Mouse (Mus musculus): ENCODE measurements around the gene Pak6.

DNA sequence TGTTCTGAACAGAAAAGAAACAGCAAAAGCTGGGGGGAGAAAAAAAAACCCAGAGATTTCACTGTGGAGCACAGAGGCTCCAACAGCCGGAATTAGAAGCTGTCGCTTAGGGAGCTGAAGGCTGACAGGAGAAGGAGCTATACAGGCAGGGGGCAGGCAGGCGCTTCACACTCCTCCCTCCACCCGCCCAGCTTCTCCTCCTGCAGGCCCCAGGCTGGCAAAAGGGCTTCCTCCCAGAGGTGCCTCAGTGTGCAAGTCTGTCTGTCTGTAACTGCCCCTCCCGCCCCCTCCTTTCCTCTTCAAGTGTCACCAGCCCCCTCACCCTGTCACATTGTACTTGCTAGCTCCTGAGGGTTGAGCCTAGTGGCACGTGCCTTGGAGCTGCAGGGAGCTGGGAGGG is 43.3 kb downstream of the Pak6 start:
- TF ChIP-seq USF1 (IDR thresholded peaks at IDR 0.05; ENCODE audit: low read depth, low read length) (no peak), CHD2 (IDR thresholded peaks at IDR 0.05; ENCODE audit: low read length) (no peak), RAD21 (IDR thresholded peaks at IDR 0.05; ENCODE audit: low read depth, low read length) (no peak), POLR2A (IDR thresholded peaks at IDR 0.05; ENCODE audit: low read depth, low read length) (no peak), TCF12 (IDR thresholded peaks at IDR 0.05; ENCODE audit: low read depth, low read length) (no peak), JUND (conservative IDR thresholded peaks at IDR 0.05; ENCODE audit: low read depth, low read length) (no peak), CTCF (conservative IDR thresholded peaks at IDR 0.05 in 1 of 2, IDR thresholded peaks at IDR 0.05 in 1 of 2; ENCODE audit: low read depth in 2 of 2, low read length in 2 of 2) (no peak), UBTF (IDR thresholded peaks at IDR 0.05; ENCODE audit: low read depth, low read length) (no peak)
